Mouse (Mus musculus): ENCODE measurements at regions not wholly inside any gene's neighbourhood (a gene's known extent, or its start where the extent isn't known, plus 50 kb on each side); places are given as distances from the start of the nearest gene placed in this dataset.

DNA sequence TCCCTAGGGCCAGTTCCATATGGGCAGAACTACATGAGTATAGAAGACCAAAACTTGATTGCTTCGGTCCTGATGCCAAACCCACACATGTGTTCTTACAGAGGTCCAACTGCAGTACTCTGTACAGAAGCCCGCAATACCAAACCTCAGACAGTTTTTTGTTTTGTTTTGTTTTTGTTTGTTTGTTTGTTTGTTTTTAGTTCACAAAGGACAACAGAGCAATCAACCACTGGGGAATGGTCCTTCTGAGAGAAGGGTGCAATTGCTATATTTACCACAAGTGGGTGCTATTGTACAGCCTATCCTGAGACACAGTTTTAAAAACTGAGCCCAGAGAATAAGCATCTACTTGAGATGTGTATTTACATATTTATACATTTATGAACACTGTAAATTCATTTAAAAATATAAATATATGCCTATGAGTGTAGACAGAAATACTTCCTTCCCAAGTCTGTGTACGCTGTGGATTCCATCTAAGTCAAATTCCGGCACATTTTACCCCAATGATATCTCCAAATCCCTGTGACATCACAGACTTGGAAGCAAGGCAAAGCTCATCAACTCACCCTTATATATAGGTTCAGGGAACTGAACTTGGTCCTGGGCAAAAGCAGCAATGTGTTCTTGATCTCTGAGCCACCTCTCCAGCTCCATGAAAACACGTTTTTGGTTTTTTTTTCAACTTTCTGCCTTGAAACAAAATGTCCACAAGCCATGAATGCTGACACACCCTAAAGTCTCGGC, 101.3 kb upstream of the A26c2 start:
- DNase-seq (ENCODE audit: extremely low spot score in 1 of 2, low spot score in 1 of 2) = no peak

DNA sequence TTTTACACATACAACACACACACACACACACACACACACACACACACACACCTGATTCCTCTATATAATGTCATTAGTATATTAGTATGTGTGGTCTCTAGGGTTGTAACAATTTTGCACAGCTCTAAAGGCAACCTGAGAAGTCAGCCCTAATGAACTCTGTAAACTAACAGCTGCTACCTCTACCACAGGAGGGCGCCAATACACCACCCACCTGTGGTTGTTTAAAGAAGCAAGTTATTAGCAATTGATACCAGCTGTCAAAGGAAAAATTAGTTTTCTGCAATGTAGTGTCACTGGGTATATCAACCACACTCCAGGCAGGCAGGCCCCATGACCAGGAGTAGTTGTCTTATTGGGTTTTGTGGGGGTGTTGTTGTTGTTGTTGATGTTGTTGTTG, 98.8 kb upstream of the A26c2 start:
- DNase-seq (ENCODE audit: extremely low spot score in 1 of 2, low spot score in 1 of 2) = peak; percentile 37 to 69

DNA sequence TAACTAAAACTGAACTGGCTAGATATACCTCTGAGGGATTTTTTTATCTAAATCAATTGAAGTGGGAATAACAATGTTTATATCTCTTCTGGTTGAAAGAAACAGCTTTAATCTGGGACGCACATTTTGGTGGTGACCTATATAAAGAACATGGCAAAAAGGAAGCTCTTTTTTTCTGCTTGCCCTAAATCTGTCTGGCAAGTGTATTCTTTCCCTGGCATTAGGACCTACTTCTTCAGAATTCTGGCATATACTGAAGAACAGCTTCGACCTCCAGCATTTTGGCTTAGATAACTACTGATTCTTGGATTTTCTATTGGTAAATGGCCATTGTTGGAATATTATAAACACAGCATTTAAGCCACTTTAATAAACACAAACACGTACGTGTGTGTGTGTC, 70.9 kb upstream of the A26c2 start:
- DNase-seq (ENCODE audit: extremely low spot score in 1 of 2, low spot score in 1 of 2) = no peak

DNA sequence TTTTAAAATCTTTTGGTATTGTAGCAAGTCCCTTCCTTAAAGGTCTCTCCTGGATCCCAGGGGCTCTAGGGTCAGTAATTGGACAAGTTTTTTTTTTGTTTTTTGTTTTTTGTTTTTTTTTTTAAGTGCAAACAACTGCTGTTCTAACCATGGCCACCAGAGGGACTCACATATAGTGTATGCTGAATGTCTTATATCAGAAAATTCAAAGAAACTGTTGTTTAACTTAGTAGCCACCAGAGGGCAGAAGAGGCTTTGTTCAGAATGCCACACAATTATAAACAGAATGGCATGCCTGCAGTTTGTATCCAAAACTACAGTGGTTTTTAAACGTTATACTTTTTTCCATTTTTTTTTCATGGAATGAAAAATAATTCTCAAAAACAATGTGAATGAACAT, 53.6 kb upstream of the A26c2 start:
- peak in 1 of 2 experiments; percentile 41 for DNase-seq (ENCODE audit: extremely low spot score in 1 of 2, low spot score in 1 of 2)

Data from layer of hippocampus, postnatal 25 days (tissue).